Mouse (Mus musculus): ENCODE data around the gene Olfr99. TPM values are rescaled to one million over a fixed set of nuclear protein-coding genes. Genes with fewer than 3 reads are reported as not detected.
A peak's percentile ranks its signal among the peaks of the same experiment; 100 is the strongest.

The Olfr99 gene
- polyA plus RNA-seq (2015; fragmentation: Nextera tagmentation; extraction: Ambion mirVana) = not detected in 2 replicates

DNA sequence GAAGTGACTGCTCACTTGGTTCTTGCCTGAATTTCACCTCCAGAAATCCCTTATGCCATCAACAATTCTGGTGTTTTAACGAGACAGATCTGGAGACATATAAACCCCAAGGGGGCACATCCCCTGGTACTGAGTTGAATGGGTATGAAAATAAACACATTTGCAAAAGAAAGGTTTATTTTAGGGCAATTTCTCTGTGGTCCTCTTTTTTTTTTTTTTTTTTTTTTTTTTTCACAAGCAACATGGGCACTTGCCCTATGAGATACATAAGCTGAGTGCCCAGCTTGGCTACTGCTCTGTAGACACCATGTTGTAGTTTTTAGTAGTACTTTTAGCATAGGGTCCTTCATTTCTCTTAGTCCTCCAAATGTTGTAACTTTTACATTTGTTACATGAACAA is at the start of gene Olfr99:
Gene Olfr99 (minus strand): TSS at position 101 of the 400 bp plus-strand sequence.
- no peaks in the 10 kb centered on the region for H3K9me3 ChIP-seq
- ATAC-seq (ENCODE audit: extremely low read depth, insufficient number of reproducible peaks, low FRiP score, low TSS enrichment) = no peak
- no peaks in the 10 kb centered on the region for H3K4me1 ChIP-seq
- H3K9ac ChIP-seq = no peak within 1 kb of the TSS
- H3K27ac ChIP-seq (replicated peaks) = no peak within 1 kb of the TSS
- H3K4me2 ChIP-seq = no peak within 1 kb of the TSS
- WGBS = 66% methylated on average over 1 of the region's 1 CpGs
- H3K27me3 ChIP-seq (replicated peaks) = no peaks in the 10 kb centered on the region
- H3K4me3 ChIP-seq = no peak within 1 kb of the TSS
- no peaks in the 10 kb centered on the region for H3K36me3 ChIP-seq

DNA sequence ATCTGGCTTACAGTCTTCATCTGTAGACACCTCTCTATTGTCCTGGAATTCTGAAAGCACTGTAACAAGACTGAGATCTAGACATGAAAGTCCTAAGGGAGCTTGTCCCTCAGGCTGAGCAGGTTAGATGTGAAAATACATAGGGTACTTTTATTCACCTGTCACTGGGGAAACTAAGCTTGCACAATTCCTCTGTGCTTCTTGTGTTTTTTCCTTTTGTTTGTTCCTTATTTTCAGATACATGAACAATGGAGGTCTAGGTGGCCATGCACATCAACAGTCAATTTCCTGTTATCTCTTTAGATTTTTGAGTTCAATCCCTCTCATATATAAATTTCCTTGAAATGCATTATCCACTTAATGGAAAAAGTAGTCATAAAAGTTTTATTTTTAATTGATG is 33.7 kb upstream of the Olfr99 start, which contains the start of gene Olfr102:
Gene Olfr102 (minus strand): TSS at position 101 of the 400 bp plus-strand sequence.
- H3K4me1 ChIP-seq = no peaks in the 10 kb centered on the region
- H3K4me2 ChIP-seq = no peak within 1 kb of the TSS
- no peak for ATAC-seq (ENCODE audit: extremely low read depth, insufficient number of reproducible peaks, low FRiP score, low TSS enrichment)
- peaks cover 12% of the 10 kb centered on the region; the same call in 1 of the 2 replicates for H3K9me3 ChIP-seq
- no peaks in the 10 kb centered on the region for H3K36me3 ChIP-seq
- no peak within 1 kb of the TSS for H3K27ac ChIP-seq (replicated peaks)
- H3K27me3 ChIP-seq (replicated peaks) = no peaks in the 10 kb centered on the region
- no peak within 1 kb of the TSS for H3K9ac ChIP-seq
- H3K4me3 ChIP-seq = no peak within 1 kb of the TSS

DNA sequence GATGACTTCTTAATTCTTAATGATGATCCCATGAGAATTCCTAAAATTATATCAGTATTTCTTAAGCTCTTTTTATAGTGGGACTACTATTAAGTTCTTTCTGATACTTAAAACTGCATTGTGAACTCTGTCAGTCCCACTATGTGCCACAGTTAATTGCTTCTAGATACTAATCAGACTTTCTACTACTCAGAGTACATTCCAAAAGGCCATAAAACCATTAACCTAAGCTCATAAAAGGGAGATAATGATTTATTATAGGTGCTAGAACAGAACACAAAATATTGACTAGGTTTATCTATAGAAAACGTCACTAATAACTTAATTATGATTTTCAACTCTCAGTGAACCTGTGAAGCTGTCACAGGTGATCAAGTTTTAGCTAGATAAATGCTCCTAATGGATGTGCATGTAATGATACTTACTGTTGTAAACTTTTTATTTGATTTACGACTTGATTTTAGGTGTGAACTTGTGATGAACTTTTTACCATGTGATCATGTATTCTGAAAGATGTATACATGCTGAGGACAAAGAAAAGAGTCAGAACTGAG is 27.0 kb upstream of the Olfr99 start:
- Histone ChIP-seq H3K4me1 (no peaks in the 10 kb centered on the region), H3K9ac (no peak overlapping the region), H3K27ac (replicated peaks) (no peak overlapping the region), H3K4me2 (no peak overlapping the region), H3K4me3 (no peak overlapping the region), H3K27me3 (replicated peaks) (no peaks in the 10 kb centered on the region), H3K36me3 (no peaks in the 10 kb centered on the region), H3K9me3 (no peaks in the 10 kb centered on the region)
- no peak for ATAC-seq (ENCODE audit: extremely low read depth, insufficient number of reproducible peaks, low FRiP score, low TSS enrichment)
- 33% methylated on average over 2 of the region's 2 CpGs for WGBS

DNA sequence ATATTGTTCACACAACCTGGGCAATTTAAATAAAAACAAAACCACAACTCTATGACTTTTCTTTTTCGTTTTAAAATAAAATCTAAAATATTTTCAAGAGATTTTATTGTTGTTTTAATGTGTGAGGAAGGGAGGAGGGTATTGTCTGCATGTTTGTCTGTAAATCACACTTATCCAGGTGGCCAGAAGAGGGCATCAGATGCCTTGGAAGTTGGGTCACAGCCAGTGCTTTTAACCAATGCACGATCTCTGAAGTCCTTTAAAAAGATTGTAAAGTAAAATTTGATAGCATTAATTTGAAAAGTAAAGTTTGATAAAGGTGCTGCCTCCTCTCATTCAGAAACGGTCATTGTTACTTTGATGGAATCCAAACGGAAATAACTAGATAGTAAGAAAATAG is 25.2 kb upstream of the Olfr99 start:
- Histone ChIP-seq H3K4me3 (no peak overlapping the region), H3K4me2 (no peak overlapping the region), H3K27me3 (replicated peaks) (no peaks in the 10 kb centered on the region), H3K4me1 (no peaks in the 10 kb centered on the region), H3K27ac (replicated peaks) (no peak overlapping the region), H3K36me3 (no peaks in the 10 kb centered on the region), H3K9me3 (no peaks in the 10 kb centered on the region), H3K9ac (no peak overlapping the region)
- no peak for ATAC-seq (ENCODE audit: extremely low read depth, insufficient number of reproducible peaks, low FRiP score, low TSS enrichment)
- WGBS = 31% methylated on average over 4 of the region's 4 CpGs

DNA sequence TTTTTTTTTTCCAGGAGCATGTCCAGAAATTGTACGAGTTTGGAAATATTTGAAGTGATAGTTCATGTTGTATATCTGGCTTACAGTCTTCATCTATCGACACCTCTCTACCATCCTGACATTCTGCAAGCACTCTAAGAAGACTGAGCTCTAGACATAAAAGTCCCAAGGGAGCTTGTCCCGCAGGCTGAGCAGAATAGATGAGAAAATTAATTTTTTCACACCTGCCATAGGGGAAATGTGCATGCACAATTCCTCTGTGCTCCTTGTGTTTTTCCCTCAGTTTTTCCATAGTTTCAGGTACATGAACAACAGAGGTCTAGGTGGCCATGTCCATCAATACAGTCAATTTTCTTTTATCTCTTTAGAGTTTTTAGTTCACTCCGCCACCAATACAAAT is 21.0 kb upstream of the Olfr99 start, which contains the start of gene Olfr101:
Gene Olfr101 (minus strand): TSS at position 101 of the 400 bp plus-strand sequence.
- H3K27me3 ChIP-seq (replicated peaks) = no peaks in the 10 kb centered on the region
- H3K4me1 ChIP-seq = no peaks in the 10 kb centered on the region
- no peak within 1 kb of the TSS for H3K9ac ChIP-seq
- WGBS = 66% methylated on average over 4 of the region's 4 CpGs
- H3K4me2 ChIP-seq = no peak within 1 kb of the TSS
- no peaks in the 10 kb centered on the region for H3K36me3 ChIP-seq
- H3K4me3 ChIP-seq = no peak within 1 kb of the TSS
- no peak within 1 kb of the TSS for H3K27ac ChIP-seq (replicated peaks)
- H3K9me3 ChIP-seq = no peaks in the 10 kb centered on the region
- no peak for ATAC-seq (ENCODE audit: extremely low read depth, insufficient number of reproducible peaks, low FRiP score, low TSS enrichment)

DNA sequence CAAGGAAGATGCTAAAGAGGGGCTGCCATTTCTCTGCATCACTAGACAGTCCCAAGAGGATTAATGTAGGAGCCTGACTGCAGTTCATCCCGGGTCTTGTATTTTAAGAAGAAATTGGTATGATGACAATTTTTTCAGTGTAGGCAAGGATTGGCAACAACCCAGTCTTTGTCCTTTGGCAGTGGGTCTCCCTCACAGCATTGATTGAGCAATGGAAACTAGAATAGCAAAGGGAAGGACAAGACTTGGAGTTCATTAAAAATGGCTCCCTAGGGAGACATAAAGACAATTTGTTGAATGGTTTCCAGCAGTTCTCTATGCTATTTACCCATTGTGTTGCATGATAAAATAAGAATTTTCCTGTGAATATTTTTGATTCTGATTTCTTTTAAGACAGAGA is 2.9 kb downstream of the Olfr99 start:
- no peaks in the 10 kb centered on the region for H3K27me3 ChIP-seq (replicated peaks)
- ATAC-seq (ENCODE audit: extremely low read depth, insufficient number of reproducible peaks, low FRiP score, low TSS enrichment) = no peak
- no peaks in the 10 kb centered on the region for H3K4me1 ChIP-seq
- no peak overlapping the region for H3K4me3 ChIP-seq
- WGBS = 59% methylated on average over 1 of the region's 1 CpGs
- no peak overlapping the region for H3K9ac ChIP-seq
- H3K36me3 ChIP-seq = no peaks in the 10 kb centered on the region
- no peaks in the 10 kb centered on the region for H3K9me3 ChIP-seq
- no peak overlapping the region for H3K27ac ChIP-seq (replicated peaks)
- no peak overlapping the region for H3K4me2 ChIP-seq

DNA sequence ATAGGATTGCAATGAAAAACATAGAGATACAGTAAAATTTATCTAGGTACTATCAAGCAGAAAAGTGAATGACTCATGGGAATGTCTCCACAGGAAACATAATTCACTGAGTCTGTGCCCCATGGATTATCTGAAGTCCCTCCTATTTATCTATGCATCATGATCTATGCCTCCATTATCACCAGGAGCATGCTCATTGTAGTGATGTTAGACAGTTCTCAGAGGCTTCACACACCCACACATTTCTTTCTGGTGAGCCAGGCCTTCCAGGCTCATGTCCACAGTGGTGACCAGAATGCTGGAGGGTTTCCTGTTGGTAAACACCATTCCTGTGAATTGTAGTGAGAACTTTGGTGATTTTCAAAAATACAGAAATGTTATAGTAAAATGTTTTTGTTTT is 6.7 kb downstream of the Olfr99 start:
- no peak overlapping the region for H3K27ac ChIP-seq (replicated peaks)
- no peak for ATAC-seq (ENCODE audit: extremely low read depth, insufficient number of reproducible peaks, low FRiP score, low TSS enrichment)
- H3K27me3 ChIP-seq (replicated peaks) = no peaks in the 10 kb centered on the region
- no peaks in the 10 kb centered on the region for H3K4me1 ChIP-seq
- H3K36me3 ChIP-seq = no peaks in the 10 kb centered on the region
- no peak overlapping the region for H3K4me2 ChIP-seq
- no peak overlapping the region for H3K4me3 ChIP-seq
- no peak overlapping the region for H3K9ac ChIP-seq
- H3K9me3 ChIP-seq = no peaks in the 10 kb centered on the region

DNA sequence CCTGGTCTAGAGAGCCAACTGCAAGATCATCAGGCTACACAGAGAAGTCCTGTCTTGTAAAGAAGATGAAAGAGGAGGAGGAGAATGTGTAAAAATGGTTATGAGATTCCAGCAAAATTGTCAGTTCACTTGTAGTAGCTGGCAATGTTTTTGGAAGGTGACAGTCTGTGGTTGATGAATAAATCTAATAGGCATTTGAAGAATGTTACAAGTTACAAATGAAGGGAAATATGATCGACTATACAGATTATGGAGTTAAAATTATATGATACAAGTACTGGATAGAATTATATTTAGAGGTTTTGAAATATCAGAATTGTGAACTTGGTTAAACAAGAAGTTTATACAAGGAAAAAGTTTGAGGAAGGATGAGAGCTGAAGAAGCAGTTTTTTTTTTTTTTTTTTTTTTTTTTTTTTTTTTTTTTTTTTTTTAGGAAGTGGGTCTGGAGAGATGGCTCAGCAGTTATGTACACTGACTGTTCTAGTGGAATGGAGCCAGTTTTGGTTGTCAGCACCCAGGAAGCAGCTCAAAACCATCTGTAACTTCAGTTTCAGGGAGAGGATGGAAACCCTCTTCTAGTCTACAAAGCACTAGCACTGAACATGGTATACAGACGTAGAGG is 7.5 kb downstream of the Olfr99 start:
- no peak overlapping the region for H3K27ac ChIP-seq (replicated peaks)
- H3K9me3 ChIP-seq = no peaks in the 10 kb centered on the region
- H3K4me3 ChIP-seq = no peak overlapping the region
- no peaks in the 10 kb centered on the region for H3K36me3 ChIP-seq
- ATAC-seq (ENCODE audit: extremely low read depth, insufficient number of reproducible peaks, low FRiP score, low TSS enrichment) = no peak
- 57% methylated on average over 2 of the region's 2 CpGs for WGBS
- peaks cover 2% of the 10 kb centered on the region for H3K4me1 ChIP-seq
- no peak overlapping the region for H3K9ac ChIP-seq
- no peak overlapping the region for H3K4me2 ChIP-seq
- 0 out of 2 replicates have a peak, but pooled peaks cover 8% of the 10 kb centered on the region for H3K27me3 ChIP-seq (replicated peaks)

DNA sequence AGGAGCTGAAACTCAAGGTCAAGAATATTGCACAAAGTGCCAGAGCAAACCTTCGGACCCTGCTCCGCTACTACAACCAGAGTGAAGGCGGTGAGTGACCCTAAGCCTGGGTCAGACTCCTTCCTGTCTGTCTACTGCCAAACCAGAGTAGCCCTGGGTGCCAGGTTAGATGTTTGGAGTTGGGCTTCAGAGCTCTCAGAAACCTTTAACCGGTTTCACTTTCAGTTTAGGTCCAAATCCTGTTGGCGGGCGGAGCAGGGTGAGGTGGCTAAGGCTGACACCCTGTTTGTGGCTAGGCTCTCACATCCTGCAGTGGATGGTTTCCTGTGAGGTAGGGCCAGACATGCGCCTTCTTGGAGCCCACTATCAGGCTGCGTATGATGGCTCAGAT is 12.6 kb downstream of the Olfr99 start:
- H3K27me3 ChIP-seq (replicated peaks) = 0 out of 2 replicates have a peak, but pooled peaks cover 8% of the 10 kb centered on the region
- H3K4me3 ChIP-seq = peak overlapping the region; percentile 66
- 0 out of 2 replicates have a peak, but pooled peaks have one; percentile 22 for ATAC-seq (ENCODE audit: extremely low read depth, insufficient number of reproducible peaks, low FRiP score, low TSS enrichment)
- H3K4me2 ChIP-seq = peak overlapping the region; percentile 99
- H3K4me1 ChIP-seq = peaks cover 7% of the 10 kb centered on the region
- no peaks in the 10 kb centered on the region for H3K9me3 ChIP-seq
- no peaks in the 10 kb centered on the region for H3K36me3 ChIP-seq
- H3K27ac ChIP-seq (replicated peaks) = no peak overlapping the region
- 48% methylated on average over 8 of the region's 8 CpGs for WGBS
- peak overlapping the region; percentile 69 for H3K9ac ChIP-seq

DNA sequence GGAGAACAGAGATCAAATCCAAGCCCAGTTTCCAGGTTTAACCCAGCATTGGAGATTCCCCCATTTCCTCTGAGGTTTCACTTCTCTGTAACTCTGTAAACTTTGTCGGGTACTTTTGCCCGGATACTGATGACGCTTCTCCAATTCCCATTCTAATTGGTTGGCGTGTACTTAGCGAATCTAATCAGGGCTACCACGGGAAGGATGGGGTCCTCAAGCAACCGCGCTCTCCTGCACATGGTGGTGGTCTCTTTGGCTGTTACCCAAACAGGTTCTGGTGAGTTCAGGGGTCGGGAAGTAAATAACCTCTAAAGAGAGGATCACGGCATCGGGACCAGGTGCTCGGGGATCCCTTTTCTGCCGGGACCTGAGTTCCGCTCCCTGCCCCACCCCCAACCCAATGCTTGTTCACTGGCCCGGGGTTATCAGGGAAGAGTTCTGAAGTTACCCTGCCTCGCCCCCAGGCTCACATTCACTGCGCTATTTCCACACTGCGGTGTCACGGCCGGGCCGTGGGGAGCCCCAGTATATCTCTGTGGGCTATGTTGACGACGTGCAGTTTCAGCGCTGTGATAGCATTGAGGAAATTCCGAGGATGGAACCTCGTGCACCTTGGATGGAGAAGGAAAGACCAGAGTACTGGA is 13.1 kb downstream of the Olfr99 start, which contains the start of gene H2-M3:
Gene H2-M3 (plus strand): TSS at position 163 of the 644 bp plus-strand sequence.
- peak within 1 kb of the TSS; percentile 69 for H3K9ac ChIP-seq
- peak within 1 kb of the TSS; percentile 66 for H3K4me3 ChIP-seq
- no peaks in the 10 kb centered on the region for H3K36me3 ChIP-seq
- no peak within 1 kb of the TSS for H3K27ac ChIP-seq (replicated peaks)
- peak within 1 kb of the TSS; percentile 99 for H3K4me2 ChIP-seq
- 0 out of 2 replicates have a peak, but pooled peaks have one; percentile 64 for ATAC-seq (ENCODE audit: extremely low read depth, insufficient number of reproducible peaks, low FRiP score, low TSS enrichment)
- H3K4me1 ChIP-seq = peaks cover 7% of the 10 kb centered on the region
- 0 out of 2 replicates have a peak, but pooled peaks cover 8% of the 10 kb centered on the region for H3K27me3 ChIP-seq (replicated peaks)
- 1% methylated on average over 26 of the region's 26 CpGs for WGBS
- H3K9me3 ChIP-seq = no peaks in the 10 kb centered on the region

DNA sequence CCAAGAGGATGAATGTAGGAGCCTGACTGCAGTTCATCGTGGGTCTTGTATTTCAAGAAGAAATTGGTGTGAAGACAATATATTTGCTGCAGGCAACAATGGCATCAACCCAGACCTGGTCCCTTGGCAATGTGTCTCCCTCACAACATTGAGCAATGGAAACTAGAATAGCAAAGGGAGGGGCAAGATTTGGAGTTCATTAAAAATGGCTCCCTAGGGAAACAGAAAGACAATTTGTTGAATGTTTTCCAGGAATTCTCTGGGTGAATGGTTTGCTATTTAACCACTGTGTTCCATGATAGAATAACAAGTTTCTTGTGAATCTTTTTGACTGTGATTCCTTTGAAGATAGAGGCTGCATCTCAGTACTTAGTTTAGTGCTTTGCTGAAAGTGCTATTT is 19.6 kb downstream of the Olfr99 start, which contains the start of gene Olfr98:
Gene Olfr98 (minus strand): TSS at position 124 of the 400 bp plus-strand sequence.
- Histone ChIP-seq H3K9me3 (no peaks in the 10 kb centered on the region), H3K9ac (no peak within 1 kb of the TSS), H3K4me3 (no peak within 1 kb of the TSS), H3K27me3 (replicated peaks) (no peaks in the 10 kb centered on the region), H3K27ac (replicated peaks) (no peak within 1 kb of the TSS), H3K4me1 (no peaks in the 10 kb centered on the region), H3K36me3 (no peaks in the 10 kb centered on the region), H3K4me2 (no peak within 1 kb of the TSS)
- ATAC-seq (ENCODE audit: extremely low read depth, insufficient number of reproducible peaks, low FRiP score, low TSS enrichment) = no peak
- WGBS = 82% methylated on average over 1 of the region's 1 CpGs
